Mouse (Mus musculus): ENCODE measurements around the gene Slc25a20.

Slc25a20 gene

DNA sequence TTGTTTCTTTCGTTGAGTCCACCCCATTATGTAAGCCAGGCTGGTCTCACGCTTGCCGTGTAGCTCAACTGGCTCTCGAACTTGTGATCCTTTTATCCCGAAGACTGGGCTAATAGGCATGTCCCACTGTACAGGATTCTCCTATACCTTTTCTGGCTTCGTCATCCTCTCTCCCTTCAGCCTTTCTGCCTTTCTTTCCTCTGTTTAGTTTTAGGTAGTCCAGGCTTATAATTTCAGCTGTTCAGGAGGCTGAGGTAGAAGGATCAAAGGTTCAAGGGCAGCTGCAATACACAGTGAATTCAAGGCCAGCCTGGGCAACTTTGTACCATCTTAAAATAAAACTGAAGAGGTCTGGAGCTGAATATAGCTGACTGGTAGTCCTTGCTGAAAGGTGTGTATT is 25.3 kb downstream of the Slc25a20 start:
- no peak for DNase-seq (ENCODE audit: low spot score in 2 of 2)

DNA sequence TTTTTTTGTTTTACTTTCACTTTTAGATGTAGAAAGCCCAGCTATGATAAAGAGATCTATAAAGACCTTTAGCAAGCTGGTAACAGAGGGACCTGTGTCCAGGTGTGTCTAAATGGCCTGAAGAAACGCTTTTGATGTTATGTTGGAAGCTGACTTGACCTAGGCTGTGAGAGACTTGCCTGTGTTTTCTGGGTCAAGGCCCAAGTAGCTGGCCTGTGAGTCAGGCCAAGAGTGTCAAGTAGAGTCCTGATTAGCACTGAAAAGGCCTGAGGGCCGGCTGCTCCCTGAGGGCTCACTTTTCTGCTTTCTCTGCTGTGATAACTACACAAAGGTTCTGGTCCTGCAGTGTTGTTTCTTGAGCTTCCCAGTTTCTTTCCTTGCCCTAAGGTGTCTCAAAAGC is 25.8 kb downstream of the Slc25a20 start:
- no peak for DNase-seq (ENCODE audit: low spot score in 2 of 2)

DNA sequence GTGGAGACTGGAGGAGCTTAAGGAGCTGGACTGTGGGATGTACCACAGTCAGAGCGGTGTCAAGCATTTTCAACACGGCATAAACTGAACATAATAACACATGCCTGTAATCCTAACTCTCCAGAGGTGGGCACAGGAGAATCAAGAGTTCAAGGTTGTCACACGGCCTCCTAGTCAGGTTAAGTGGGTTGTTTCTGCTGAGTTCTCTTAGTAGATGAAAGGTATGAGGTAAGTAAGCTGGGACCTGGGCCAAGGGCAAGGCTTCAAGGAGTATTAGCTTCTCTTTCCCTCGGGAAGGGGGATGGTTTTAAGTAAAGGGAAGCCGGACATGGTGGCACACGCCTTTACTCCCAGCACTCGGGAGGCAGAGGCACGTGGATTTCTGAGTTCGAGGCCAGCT is 26.6 kb downstream of the Slc25a20 start:
- no peak for DNase-seq (ENCODE audit: low spot score in 2 of 2)

DNA sequence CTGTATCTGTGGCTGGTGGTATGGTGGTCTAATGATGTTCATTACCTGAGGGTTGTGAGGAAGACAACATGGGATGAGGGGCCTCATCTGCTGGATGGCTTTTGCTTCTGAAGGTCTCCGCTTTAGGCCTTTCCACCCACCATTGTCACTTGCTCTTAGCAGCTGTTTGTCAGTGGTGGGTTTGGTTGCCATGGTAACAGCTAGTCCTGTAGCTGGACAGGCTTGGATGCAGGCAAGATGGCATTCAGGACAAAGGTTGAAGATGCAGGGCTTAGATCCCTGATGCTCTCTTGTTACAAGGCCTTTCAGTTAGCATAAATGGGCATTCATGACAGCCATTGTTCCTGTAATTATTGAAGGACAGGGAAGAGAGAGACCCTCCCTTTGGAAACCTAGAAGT is 27.2 kb downstream of the Slc25a20 start, which contains the start of gene Prkar2a:
Prkar2a (plus strand) TSS at position 209 of the 400 bp plus-strand sequence.
- no peak for DNase-seq (ENCODE audit: low spot score in 2 of 2)

DNA sequence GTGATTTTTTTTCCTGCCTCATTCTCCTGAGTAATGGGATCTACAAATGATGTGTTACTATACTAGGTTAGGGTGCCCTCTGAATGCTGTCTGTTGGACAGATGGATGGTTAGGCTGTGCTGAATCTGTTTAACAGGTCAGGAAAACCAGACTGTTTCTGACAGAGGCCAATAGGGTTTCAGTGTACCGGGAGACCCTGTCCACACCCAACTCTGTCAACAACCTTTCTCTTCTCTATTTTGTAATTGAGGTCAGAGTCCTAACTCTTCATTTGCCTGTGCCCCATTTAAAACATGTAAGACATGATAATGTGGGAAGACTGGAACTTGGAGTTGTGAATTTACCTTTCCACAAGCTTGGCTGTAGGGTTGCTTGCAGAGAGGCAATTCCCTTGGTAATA is 28.1 kb downstream of the Slc25a20 start:
- no peak for DNase-seq (ENCODE audit: low spot score in 2 of 2)

DNA sequence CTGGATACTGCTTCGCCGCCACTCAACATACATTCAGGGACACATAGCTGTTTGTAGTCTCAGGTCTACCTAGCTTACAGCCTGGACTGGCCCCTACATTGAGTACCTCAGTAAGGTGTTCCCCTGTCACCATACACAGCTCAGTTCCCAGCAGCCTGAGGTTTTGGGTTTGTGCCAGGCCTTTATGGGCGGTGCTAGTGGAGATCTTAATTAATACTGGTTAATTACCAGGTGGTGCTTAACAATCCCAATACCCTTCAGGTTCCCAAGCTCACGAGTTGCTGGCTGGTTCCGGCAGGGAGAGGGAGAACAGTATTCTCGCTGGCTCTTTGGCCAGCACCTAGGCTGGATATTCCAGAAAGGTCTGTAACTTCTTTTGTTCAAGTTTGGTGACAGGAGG is 29.0 kb downstream of the Slc25a20 start:
- DNase-seq (ENCODE audit: low spot score in 2 of 2): no peak

GRCm38 (mm10) chr9:108691371-108691770 is 29.5 kb downstream of the Slc25a20 start:
- no peak for DNase-seq (ENCODE audit: low spot score in 2 of 2)

GRCm38 (mm10) chr9:108691846-108692225 is 29.9 kb downstream of the Slc25a20 start:
- peak; percentile 61 to 73 for DNase-seq (ENCODE audit: low spot score in 2 of 2)

DNA sequence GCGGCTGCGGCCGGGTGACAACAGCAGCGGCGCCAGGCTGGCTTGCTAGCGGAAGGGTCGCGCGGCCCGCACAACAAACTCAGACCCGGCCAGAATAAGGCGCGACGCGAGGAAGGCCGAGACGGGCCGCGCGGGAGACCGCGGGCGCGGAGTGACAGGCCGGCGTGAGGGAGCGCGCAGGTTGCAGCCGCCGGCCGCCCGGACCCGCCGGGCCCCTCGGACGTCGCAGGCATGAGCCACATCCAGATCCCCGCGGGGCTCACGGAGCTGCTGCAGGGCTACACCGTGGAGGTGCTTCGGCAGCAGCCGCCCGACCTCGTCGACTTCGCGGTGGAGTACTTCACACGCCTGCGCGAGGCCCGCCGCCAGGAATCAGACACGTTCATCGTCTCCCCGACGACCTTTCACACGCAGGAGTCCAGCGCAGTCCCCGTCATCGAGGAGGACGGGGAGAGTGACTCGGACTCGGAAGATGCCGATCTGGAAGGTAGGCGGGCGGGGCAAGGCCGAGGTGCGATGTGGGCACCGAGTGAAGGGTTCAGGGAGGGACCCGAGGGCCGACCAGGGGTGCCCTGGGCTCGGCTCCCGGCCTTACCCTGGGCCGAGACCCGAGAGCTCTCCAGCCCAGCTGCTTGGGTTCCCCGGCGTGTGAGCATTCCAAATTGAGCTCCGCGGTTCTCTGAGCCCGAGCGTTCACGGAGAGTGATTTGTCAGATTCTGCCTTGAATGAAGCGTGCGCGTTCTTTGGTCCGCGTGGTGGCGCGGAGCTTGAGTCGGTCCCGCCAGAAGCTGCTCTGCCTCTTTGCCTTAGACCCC is 30.5 kb downstream of the Slc25a20 start:
- peak in 1 of 2 experiments; percentile 27 for DNase-seq (ENCODE audit: low spot score in 2 of 2)

DNA sequence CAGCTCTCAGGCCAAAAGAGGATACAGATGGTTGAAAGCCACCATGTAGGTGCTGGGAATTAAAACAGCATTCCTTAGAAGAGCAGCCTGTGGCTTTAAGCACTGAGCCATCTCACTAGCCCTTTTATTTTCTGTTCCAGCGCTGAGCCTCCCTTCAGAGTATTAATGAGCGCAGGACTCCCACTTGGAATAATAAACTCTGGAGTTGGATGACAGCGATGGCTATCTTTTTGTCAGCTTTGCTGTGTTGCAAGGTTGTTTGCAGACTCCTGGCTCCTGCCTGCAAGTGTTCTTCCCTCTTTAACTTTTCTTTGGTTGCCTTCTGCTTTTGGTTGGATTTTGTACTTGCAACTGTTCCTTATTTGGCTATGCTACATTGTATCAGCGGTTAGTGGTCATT is 32.1 kb downstream of the Slc25a20 start:
- no peak for DNase-seq (ENCODE audit: low spot score in 2 of 2)

- DNase-seq (ENCODE audit: low spot score in 2 of 2): no peak
Measured at GRCm38 (mm10) chr9:108694533-108694932, 32.6 kb downstream of the Slc25a20 start.

DNA sequence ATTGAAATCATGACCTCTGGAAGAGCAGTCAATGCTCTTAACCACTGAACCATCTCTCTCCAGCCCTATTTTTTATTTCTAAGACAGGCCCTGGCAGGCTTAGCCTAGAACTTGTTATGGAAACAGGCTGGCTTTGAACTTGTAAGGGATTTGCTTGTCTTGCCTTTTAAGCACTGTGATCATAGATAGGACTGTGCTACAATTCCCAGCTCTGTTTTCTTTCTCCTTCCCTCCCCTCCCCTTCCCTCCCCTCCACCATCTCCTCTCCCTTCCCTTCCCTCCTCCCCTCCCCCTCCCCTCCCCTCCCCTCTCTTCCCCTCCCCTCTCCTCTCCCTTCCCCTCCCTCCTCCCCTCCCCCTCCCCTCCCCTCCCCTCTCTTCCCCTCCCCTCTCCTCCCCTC is 40.6 kb downstream of the Slc25a20 start:
- DNase-seq (ENCODE audit: low spot score in 2 of 2): no peak

- no peak for DNase-seq (ENCODE audit: low spot score in 2 of 2)
Measured at GRCm38 (mm10) chr9:108703373-108704110, 41.7 kb downstream of the Slc25a20 start.

DNA sequence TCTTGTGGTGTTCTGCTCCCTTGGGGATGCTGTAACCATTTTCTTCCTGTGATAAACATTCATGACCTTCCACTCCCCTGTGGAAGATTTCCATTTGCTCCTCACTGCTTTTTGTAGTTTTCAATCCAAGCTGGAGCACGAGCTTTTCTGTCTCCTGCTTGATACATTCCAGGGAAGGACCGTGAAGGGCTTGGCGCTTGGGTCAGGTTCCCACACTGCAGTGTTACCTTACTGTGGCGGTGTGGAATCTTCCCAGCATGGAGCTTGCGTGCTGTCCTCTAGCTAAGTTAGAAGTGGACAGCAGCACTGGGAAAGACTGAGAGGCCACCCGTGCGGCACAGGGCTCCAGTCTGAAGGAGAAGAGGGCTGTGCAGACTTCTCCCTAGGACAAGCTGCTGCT is 42.7 kb downstream of the Slc25a20 start:
- DNase-seq (ENCODE audit: low spot score in 2 of 2): no peak

GRCm38 (mm10) chr9:108707212-108707611 is 45.3 kb downstream of the Slc25a20 start:
- DNase-seq (ENCODE audit: low spot score in 2 of 2): no peak

DNA sequence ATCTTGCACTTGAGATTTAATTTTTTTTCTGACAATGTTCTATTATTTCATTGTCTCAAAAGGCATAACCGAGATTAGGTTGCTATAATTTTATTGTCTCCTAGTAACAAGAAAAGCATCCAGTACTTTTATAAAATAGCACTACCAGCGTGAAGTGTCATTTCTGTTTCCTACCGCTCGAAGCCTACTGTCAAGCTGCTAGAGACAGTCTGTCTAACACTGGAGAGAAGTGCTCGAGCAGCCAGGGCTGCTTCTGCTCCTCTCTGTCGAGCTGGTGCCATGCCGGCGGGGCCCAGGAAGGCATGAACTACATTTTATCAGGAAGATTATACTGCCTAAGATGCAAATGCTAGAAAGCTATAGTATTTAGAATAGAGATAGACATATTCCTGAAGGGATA is 46.9 kb downstream of the Slc25a20 start:
- DNase-seq (ENCODE audit: low spot score in 2 of 2): no peak

- no peak for DNase-seq (ENCODE audit: low spot score in 2 of 2)
Measured at GRCm38 (mm10) chr9:108710767-108711166, 48.9 kb downstream of the Slc25a20 start.

GRCm38 (mm10) chr9:108716199-108716598 is 54.3 kb downstream of the Slc25a20 start:
- no peak for DNase-seq (ENCODE audit: low spot score in 2 of 2)

DNA sequence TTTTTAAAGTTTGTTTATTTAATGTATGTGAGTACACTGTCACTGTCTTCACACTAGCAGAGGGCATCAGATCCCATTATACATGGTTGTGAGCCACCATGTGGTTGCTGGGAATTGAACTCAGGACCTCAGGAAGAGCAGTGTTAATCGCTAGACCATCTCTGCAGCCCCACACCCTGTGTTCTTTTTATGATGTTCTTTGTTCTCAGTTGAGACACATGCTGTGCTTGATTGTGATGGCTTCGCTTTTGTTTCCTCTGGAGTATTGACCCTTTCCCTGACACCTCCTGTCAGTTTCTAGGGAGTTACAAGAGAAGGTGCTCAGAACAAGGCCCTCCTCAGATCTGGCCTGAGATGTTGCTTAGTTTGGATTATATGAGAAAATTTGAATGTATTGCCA is 61.9 kb downstream of the Slc25a20 start:
- no peak for DNase-seq (ENCODE audit: low spot score in 2 of 2)

- DNase-seq (ENCODE audit: low spot score in 2 of 2): no peak
Measured at GRCm38 (mm10) chr9:108726116-108726515, 64.2 kb downstream of the Slc25a20 start.

DNA sequence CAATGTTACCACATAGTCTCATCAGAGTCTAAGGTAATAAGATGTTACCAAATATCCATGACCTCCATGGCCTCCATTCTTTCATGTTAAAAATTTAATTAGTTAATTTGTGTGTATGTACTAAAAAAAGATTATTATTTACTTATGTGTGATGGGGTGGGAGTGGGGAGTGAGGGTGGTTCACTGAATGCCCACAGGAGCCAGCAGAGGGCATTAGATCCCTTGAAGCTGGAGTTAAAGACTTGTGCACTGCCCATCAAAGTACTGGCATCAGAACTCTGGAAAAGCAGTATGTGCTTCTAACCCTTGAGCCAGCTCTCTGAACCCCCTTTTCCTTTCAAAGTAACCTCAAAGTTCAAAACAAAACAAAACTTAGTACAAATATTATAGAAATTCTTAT is 67.2 kb downstream of the Slc25a20 start:
- no peak for DNase-seq (ENCODE audit: low spot score in 2 of 2)

DNA sequence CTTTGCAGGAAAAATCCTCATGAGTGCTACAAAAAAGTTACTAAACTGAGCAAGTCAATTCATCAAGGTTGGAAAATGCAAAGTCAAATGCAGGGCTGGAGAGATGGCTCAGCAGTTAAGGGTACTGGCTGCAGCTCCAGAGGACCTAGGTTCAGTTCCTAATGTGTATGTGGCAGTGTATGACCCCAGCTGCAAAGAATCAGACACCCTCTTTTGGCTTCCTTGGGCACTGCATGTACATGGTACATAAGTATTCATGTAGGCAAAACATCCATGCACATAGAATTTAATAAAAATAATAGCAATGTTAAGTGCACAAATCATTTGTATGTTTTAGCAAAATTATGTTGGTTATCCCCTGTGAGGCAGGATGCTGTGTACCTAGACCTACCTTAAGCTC is 70.6 kb downstream of the Slc25a20 start:
- no peak for DNase-seq (ENCODE audit: low spot score in 2 of 2)
